8 mouse cellular contexts compared by ENCODE assay signal in genomic region chr11:81152021-81152385, GRCm38 (mm10).
DNase-seq lines count a peak whose midpoint lies in the region; ATAC-seq lines count a peak whose summit lies in the region.

No protein-coding gene starts in this region.

- no peaks in the 10 kb centered on the region for H3K9me3 ChIP-seq in embryonic facial prominence, embryonic 13.5 days
- no peaks in the 10 kb centered on the region for H3K9me3 ChIP-seq in midbrain, embryonic 13.5 days

- peak; percentile 76 for DNase-seq in heart, adult 11 months
- no peak for DNase-seq in heart, postnatal 25 days (ENCODE audit: low spot score)
- peak; percentile 11 to 30 for DNase-seq in adrenal gland, adult 18-20 months (ENCODE audit: low spot score in 2 of 2)
- DNase-seq in heart, postnatal 14 days, result peak; percentile 11 to 21
- DNase-seq in left cerebral cortex, adult 18-20 months (ENCODE audit: low spot score in 2 of 2), result peak; percentile 43 to 73

- no peak for ATAC-seq in embryonic facial prominence, embryonic 13.5 days (ENCODE audit: insufficient number of reproducible peaks, insufficient read depth, low FRiP score, low TSS enrichment, low read depth)
- peak; percentile 34 for ATAC-seq in midbrain, embryonic 13.5 days
- no peak for ATAC-seq in erythroid progenitor cell, adult 5-6 weeks (replicated peaks; ENCODE audit: low FRiP score, poor library complexity, severe bottlenecking)

- H3K4me2 ChIP-seq in embryonic facial prominence, embryonic 13.5 days, result peak overlapping the region; percentile 98
- H3K4me2 ChIP-seq in midbrain, embryonic 13.5 days (replicated peaks), result peak overlapping the region; percentile 98

- peak overlapping the region; percentile 59 for H3K9ac ChIP-seq in embryonic facial prominence, embryonic 13.5 days
- peak overlapping the region; percentile 80 for H3K9ac ChIP-seq in midbrain, embryonic 13.5 days (replicated peaks)

- peak overlapping the region; percentile 51 for H3K4me3 ChIP-seq in embryonic facial prominence, embryonic 13.5 days
- peak overlapping the region; percentile 65 for H3K4me3 ChIP-seq in midbrain, embryonic 13.5 days (replicated peaks)

- no peaks in the 10 kb centered on the region for H3K36me3 ChIP-seq in embryonic facial prominence, embryonic 13.5 days
- H3K36me3 ChIP-seq in midbrain, embryonic 13.5 days, result no peaks in the 10 kb centered on the region

- H3K27me3 ChIP-seq in embryonic facial prominence, embryonic 13.5 days, result peaks cover 82% of the 10 kb centered on the region
- peaks cover 45% of the 10 kb centered on the region for H3K27me3 ChIP-seq in midbrain, embryonic 13.5 days

- H3K27ac ChIP-seq in embryonic facial prominence, embryonic 13.5 days, result no peak overlapping the region
- no peak overlapping the region for H3K27ac ChIP-seq in midbrain, embryonic 13.5 days

- peaks cover 27% of the 10 kb centered on the region for H3K4me1 ChIP-seq in embryonic facial prominence, embryonic 13.5 days
- peaks cover 27% of the 10 kb centered on the region for H3K4me1 ChIP-seq in midbrain, embryonic 13.5 days (replicated peaks)

- under 1% methylated on average over 34 of the region's 42 CpGs for WGBS in embryonic facial prominence, embryonic 13.5 days
- WGBS in midbrain, embryonic 13.5 days, result under 1% methylated on average over 40 of the region's 42 CpGs

- intact Hi-C loops in heart, postnatal 25 days (cut with DNase I), result no loop called here
- intact Hi-C loops in heart, postnatal 14 days (cut with DNase I), result no loop called here
